Mouse (Mus musculus) spleen, adult 2 months (tissue): ENCODE measurements around the gene Adamts14.

Experiments
- CTCF ChIP-seq: fragments of 200-500 bp; IDR thresholded peaks from 2 replicates; pipeline ENCODE4 v1.5.1; 2011; ENCODE audit warnings: mild to moderate bottlenecking, inconsistent platforms; ENCODE audit not compliant: insufficient read depth, insufficient read length, insufficient replicate concordance; ENCODE audit errors: extremely low read depth
- POLR2A ChIP-seq: fragments of 200-500 bp; IDR thresholded peaks from 2 replicates; pipeline ENCODE4 v1.6.1; 2011; ENCODE audit warnings: low read depth, low read length, inconsistent platforms

DNA sequence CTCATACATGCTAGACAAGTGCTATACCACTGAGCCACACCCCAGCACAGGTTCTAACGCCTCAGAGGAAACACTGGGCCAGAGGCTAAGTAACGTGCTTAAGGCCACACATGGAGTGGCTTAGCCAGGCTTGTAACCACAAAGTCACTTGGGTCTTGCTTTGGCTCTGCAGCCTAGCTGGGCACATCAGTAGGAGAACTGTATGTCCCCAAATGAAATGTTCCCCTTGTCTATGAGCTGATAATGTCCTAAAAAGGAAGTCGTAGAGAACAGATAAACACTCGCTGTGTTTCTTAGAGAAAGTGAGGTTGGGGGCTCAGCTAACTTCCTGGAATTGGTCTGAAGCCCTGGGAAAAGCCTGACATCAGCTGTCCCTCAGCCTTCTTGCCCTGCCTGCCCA, 57.1 kb downstream of the Adamts14 start:
- TF ChIP-seq CTCF (no peak), POLR2A (no peak)
